Mouse (Mus musculus) skeletal muscle tissue, adult 2 months (tissue): ENCODE results near the gene Lgr4.

Source experiments
- DNase-seq: peaks from one replicate; pipeline ENCODE4 v3.0.0-alpha.2; 2012; ENCODE audit warnings: low read depth, low spot score

The Lgr4 gene

DNA sequence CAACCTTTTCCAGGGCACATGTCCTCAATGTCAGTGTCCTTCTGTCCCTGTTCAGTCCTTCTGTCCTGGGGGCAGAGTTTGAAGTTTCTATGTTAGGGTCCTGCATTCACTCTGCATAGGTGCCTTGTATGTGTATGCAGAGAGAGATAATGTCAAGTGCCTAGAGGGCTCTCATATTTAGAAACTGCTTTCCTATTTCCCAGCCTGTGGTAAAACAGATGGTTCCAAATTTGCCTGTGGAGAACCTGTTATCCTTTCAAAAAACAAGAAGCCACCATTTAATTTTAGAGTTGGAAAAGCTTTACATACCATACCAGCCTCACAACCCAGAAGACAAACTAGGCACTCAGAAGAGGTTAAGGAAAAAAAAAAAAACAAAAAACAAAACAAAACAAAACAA lies 32.1 kb downstream of the Lgr4 start:
- no peak for DNase-seq

DNA sequence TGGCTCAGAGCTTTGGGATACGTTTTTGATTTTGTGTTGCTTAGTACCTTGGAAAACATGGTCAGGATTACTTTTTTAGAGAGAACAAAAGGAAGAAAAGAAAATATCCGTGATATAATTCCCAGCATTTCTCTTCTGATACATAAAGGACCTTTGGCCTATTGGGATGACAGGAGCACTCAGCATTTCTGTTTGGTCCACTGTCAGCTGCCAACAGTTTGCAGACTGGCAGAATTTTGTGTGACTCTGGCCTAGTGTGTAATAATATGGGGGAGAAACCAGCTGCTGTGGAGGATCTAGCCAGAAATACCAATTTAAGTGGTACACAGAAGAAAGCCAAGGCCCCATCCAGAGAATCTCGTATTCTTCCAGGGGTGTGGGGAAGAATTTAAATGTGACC lies 32.9 kb downstream of the Lgr4 start:
- no peak for DNase-seq

- DNase-seq = no peak
These were observed 33.6 kb downstream of the Lgr4 start for GRCm38 (mm10) chr2:109951050-109951449.

DNA sequence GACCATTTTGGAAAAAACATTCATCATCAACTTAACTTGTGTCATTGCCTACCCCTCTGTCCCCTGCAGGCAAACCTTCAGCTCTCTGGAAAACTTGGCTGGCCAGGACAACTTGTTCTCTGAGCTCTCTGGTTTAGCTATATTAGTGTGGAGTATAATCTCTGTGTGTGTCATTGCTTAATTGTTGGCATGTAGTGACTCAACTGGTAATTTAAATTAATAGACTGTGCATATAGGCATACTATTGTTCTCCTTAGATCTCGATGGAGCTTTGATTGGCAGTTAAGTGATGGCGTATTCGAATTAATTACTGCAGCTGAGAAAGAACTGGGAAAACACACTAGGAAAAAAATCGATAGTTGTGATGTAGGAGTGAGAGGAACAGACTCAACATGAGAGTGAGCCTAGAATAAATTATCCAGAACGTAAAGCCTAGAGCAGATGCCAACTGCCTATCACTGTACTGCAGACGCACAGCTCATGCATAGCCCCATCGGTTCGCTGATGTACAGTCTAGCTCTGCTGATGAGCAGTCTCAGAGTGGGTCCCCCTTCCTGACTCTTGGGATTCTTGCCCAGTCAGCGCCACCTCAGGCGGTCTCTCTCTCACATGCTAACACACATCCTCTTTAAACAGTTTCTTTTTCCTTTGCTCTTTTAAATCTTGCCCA lies 35.7 kb downstream of the Lgr4 start:
- no peak for DNase-seq

- DNase-seq = no peak
These were observed 36.4 kb downstream of the Lgr4 start for GRCm38 (mm10) chr2:109953893-109954292.

DNA sequence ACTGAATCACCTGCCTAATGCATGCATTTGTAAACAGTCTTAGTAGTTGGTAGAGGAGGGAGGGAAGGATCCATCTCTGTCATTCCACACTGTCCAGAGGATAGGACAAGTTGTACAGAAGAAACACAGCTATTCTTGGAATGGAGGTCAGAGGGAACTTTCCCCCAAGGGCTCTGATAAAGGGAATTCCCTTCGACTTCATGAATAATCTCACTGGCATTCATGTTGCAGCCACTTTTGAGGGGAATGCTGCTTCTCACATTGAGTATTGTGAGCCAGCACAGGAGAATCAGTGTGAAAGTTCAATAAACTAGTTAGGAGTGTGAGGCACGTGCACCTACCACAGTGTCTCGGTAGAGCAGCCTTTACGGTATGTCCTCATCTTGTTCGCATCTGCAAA lies 37.6 kb downstream of the Lgr4 start:
- no peak for DNase-seq

- DNase-seq = no peak
These were observed 38.5 kb downstream of the Lgr4 start for GRCm38 (mm10) chr2:109955910-109956309.

GRCm38 (mm10) chr2:109956785-109957184 lies 39.3 kb downstream of the Lgr4 start:
- peak; percentile 32 for DNase-seq

GRCm38 (mm10) chr2:109958692-109959406 lies 41.4 kb downstream of the Lgr4 start:
- peak; percentile 26 for DNase-seq

- no peak for DNase-seq
These were observed 42.1 kb downstream of the Lgr4 start for GRCm38 (mm10) chr2:109959407-109960075.

DNA sequence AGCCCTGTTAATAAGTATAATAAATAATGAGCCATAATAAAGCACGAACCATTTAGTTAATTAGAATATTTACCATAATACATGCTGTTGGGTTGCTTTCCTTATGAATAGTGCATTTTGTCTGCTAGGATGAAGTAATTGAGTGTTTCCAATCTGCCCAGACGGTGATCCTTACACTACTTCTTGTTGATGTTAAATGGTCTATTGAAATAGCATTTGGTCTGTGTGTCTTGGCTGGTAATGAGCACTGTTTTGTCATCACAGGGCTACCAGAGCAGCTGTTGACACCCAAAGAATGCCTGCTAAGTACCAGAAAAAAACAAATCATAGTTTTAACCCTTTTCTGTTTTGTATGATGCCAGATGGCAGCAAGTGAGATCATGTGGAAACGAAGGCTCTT lies 42.8 kb downstream of the Lgr4 start:
- no peak for DNase-seq

DNA sequence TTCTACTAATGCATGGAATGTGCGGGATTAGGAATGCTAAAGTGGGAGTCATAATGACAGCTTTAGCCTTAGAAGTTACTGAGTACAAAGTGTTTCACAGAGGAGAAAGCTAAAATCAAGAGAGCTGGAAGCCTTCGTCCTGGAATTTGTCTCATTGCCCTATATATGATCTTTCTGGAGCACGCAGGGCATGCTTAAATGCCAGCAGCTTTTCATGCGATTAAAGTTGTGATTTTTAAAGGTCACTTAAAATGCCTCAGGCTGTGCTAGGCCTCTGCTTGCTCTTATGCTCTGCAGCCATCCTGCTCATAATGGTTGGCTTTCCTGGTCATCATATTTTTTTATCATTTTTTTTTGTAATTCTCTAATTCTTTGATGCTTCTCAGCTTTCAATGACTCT lies 43.7 kb downstream of the Lgr4 start:
- no peak for DNase-seq

GRCm38 (mm10) chr2:109963591-109964258 lies 46.3 kb downstream of the Lgr4 start:
- no peak for DNase-seq

- no peak for DNase-seq
These were observed 48.4 kb downstream of the Lgr4 start for GRCm38 (mm10) chr2:109965753-109966420.

DNA sequence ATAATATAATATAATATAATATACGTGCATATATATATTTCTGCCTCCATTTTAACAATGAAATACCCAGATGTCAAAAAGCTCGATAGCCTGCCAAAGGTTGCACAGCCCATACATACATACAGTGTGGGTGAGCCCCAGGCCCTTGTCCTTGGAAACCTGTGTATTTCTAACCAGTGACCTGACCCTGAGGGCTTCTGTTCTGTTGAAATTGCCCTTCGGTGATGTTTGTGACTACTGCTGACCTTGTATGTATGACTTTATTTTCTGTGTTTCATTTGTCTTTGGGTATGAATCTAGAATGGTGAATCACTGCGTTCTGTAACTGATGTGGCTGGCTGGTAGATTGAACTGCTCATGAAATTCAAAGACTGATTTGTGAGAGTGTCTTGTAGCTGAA lies 49.4 kb downstream of the Lgr4 start:
- no peak for DNase-seq

GRCm38 (mm10) chr2:109969381-109969780 lies 51.9 kb downstream of the Lgr4 start:
- no peak for DNase-seq

- DNase-seq = no peak
These were observed 52.6 kb downstream of the Lgr4 start for GRCm38 (mm10) chr2:109969926-109970532.

DNA sequence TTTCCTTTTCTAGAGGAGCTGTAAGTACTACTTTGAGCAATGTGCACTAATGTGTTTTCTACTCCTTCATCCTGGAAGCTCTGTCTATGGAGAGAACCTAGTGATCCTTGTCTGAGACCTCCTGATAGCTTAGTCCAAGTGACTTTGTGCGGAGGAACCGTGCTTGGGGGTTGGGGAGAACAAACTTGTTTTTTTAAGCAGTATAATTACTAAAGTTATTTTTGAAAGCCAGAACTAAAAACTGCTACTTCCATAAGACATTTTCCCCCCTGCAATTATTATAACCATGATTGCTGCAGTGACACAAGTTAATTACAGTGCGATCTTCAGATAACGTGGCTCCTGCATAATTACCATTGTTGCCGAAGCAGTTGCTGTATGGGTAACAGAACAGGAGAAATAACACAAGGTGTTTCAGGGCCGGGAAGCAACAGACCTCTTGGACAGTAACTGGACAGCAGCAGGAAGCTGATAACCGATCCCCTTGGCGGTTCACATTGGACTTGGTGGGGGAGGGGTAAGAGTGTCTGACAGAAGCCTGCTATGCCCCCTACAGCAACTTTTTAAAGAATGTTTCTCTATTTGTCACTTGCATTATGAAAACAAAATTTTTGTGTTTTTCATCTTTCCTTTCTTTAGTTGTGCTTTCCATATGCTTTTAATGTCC lies 53.4 kb downstream of the Lgr4 start:
- DNase-seq = peak; percentile 27

DNA sequence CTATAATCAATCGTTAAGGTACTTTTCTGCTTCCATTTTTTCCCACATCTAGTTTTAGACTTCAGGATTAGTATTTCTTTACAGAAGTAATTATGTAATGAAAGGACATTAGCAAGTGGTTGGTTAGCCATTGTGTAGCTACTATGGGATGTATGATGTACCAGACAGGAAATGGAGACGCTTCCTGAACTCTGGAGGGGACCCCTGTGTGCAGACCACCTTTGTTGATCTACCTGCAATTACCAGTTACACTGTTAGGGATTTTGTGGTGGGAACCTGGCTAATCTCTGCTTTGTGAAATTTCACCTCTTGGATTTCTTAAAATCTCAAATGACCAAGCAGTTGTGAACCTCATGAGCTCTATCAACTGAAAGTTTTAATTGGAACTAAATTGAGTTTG lies 54.9 kb downstream of the Lgr4 start:
- no peak for DNase-seq

GRCm38 (mm10) chr2:109972922-109973321 lies 55.5 kb downstream of the Lgr4 start:
- no peak for DNase-seq

- peak; percentile 45 for DNase-seq
These were observed 57.4 kb downstream of the Lgr4 start for GRCm38 (mm10) chr2:109974807-109975206.
